Mouse (Mus musculus): Measurements from ENCODE around the gene Myrf.

DNA sequence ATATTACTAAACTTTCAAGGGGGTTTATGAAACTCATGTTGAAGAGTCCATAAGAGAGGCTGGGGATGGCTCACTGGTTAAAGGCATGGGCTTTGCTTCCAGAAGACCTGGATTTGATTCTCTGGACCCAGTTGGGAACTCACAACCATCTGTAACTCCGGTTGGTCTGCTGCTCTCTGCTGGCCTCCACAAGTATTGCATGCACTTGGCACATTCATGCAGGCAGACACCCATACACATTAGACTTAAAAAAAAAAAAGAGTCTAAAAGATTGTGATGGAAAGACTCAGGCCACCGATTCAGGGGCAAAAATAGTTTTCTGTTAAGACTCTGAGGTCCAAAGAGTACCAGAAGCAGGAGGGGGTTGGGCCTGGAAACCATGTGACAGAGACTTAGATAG is 49.8 kb downstream of the Myrf start:
- TF ChIP-seq CTCF (IDR thresholded peaks at IDR 0.05; ENCODE audit: low read depth, low read length) (peak; percentile 69), POLR2A (IDR thresholded peaks at IDR 0.05; ENCODE audit: extremely low read depth, insufficient read depth, low read length) (no peak)

Data from liver, adult 2 months (tissue).